Mouse (Mus musculus): ENCODE data around the gene Adcy7.

- TF ChIP-seq CTCF (IDR thresholded peaks at IDR 0.05; ENCODE audit: borderline replicate concordance, control insufficient read depth, extremely low read depth, insufficient read depth, low read length, poor library complexity) (no peak), POLR2A (IDR thresholded peaks at IDR 0.05; ENCODE audit: control insufficient read depth, extremely low read depth, insufficient read depth, low read length, poor library complexity) (no peak)
These were observed 90.4 kb downstream of the Adcy7 start for GRCm38 (mm10) chr8:88362446-88363150.
